Mouse (Mus musculus) kidney, adult 2 months (tissue): ENCODE results near the gene Slc24a2. TPM values are rescaled to one million over a fixed set of nuclear protein-coding genes. Genes with fewer than 3 reads are reported as not detected.

Experiments
- DNase-seq: peaks from one replicate; pipeline ENCODE4 v3.0.0; 2021
- H3K27ac ChIP-seq: fragments of 200-500 bp; 2 replicates; pipeline ENCODE4 v1.5.1; 2012; ENCODE audit warnings: low read depth, low read length, control low read depth, inconsistent platforms; ENCODE audit not compliant: insufficient read depth
- H3K27me3 ChIP-seq: fragments of 200-500 bp; replicated peaks from 2 replicates; pipeline ENCODE4 v1.6.1; 2012; ENCODE audit warnings: mild to moderate bottlenecking, moderate library complexity, low read length, inconsistent platforms; ENCODE audit not compliant: control insufficient read depth, insufficient read depth
- H3K36me3 ChIP-seq: fragments of 200-500 bp; 2 replicates; pipeline ENCODE4 v1.6.1; 2012; ENCODE audit warnings: mild to moderate bottlenecking, moderate library complexity, low read length, inconsistent platforms; ENCODE audit not compliant: control insufficient read depth, insufficient read depth
- H3K4me1 ChIP-seq: fragments of 200-500 bp; 2 replicates; pipeline ENCODE4 v1.6.1; 2011; ENCODE audit warnings: low read length; ENCODE audit not compliant: control insufficient read depth, insufficient read depth
- H3K4me3 ChIP-seq: fragments of 200-500 bp; 2 replicates; pipeline ENCODE4 v1.5.1; 2011; ENCODE audit warnings: mild to moderate bottlenecking, low read depth, low read length, control low read depth; ENCODE audit not compliant: insufficient read depth
- CTCF ChIP-seq: fragments of 200-500 bp; conservative IDR thresholded peaks from 2 replicates; pipeline ENCODE4 v1.5.1; 2011; ENCODE audit warnings: low read depth, mild to moderate bottlenecking, control low read depth, low read length, moderate library complexity, mixed read lengths; ENCODE audit not compliant: insufficient read depth, insufficient read length
- POLR2A ChIP-seq: fragments of 200-500 bp; IDR thresholded peaks from one replicate; pipeline ENCODE4 v1.6.1; 2011; ENCODE audit warnings: low read depth, low read length, control low read depth
- WGBS: fragments of 180-500 bp; shearing (Covaris S2); methylation state at CpG from one replicate; pipeline ENCODE4 v1.1.7; 2018; 5-methylcytosine and 5-hydroxymethylcytosine counted together
- polyA plus RNA-seq: library from polyadenylated mRNA; depleted of rRNA; stranded (reverse); fragments of >200 nt; gene quantifications from 2 replicates; pipeline ENCODE4 v1.2.3, GENCODE M21; 2012

The Slc24a2 gene
- polyA plus RNA-seq, 1 experiment: 0.06 TPM

DNA sequence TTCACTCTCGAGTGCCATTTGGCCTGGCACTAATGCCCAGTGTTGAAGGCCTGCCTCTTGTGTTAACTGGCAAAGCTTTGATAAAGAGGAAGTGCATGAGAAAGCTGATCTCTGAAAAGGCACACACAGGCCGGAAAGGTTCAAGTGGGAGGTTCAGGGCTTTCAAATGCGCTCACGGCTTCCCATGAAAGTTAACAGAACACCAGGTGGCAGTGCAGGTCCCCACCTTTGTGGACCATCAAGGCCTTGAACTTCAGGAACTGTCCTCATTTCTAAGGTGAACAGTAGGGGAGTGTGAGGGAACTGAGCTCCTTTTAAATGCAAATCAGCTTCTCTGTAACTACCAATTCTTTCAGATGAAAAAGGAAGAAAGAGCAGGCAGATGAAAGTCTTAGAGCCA lies 110.5 kb downstream of the Slc24a2 start:
- Histone ChIP-seq H3K36me3 (no peaks in the 10 kb centered on the region), H3K4me1 (no peaks in the 10 kb centered on the region), H3K27me3 (no peaks in the 10 kb centered on the region), H3K27ac (no peak overlapping the region), H3K4me3 (no peak overlapping the region)
- DNase-seq: no peak
- TF ChIP-seq POLR2A: no peak
- no peak for TF ChIP-seq CTCF
- WGBS: 46% methylated on average over 4 of the region's 4 CpGs

DNA sequence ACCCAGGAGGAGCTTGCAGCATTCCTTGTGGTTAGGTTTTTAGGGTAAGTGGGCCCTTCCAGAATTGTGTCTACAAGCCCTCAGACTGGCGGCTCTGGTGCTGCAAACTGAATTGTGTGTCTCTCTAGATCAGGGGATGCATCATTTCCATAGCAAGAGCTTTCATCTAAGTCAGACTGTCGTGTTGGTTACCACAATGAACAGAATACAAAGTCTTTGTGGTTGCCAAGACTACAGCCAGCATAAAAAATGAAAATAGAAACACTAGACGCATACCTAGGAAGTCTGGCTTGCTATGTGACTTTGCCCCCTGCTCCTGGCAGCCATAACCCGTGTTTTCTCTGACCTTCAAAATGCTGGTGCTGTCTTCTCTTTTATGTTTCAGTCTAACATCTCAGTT lies 114.6 kb downstream of the Slc24a2 start:
- H3K4me3 ChIP-seq: no peak overlapping the region
- 35% methylated on average over 4 of the region's 4 CpGs for WGBS
- no peaks in the 10 kb centered on the region for H3K27me3 ChIP-seq
- no peaks in the 10 kb centered on the region for H3K4me1 ChIP-seq
- no peaks in the 10 kb centered on the region for H3K36me3 ChIP-seq
- peak; percentile 2 for DNase-seq
- TF ChIP-seq CTCF (no peak), POLR2A (no peak)
- H3K27ac ChIP-seq: no peak overlapping the region

- no peak overlapping the region for H3K4me3 ChIP-seq
- no peaks in the 10 kb centered on the region for H3K4me1 ChIP-seq
- no peak for TF ChIP-seq CTCF
- TF ChIP-seq POLR2A: no peak
- 81% methylated on average over 8 of the region's 8 CpGs for WGBS
- DNase-seq: no peak
- no peaks in the 10 kb centered on the region for H3K36me3 ChIP-seq
- no peaks in the 10 kb centered on the region for H3K27me3 ChIP-seq
- no peak overlapping the region for H3K27ac ChIP-seq
These were observed 120.8 kb downstream of the Slc24a2 start for GRCm38 (mm10) chr4:87109331-87110059.

- no peaks in the 10 kb centered on the region for H3K27me3 ChIP-seq
- no peaks in the 10 kb centered on the region for H3K36me3 ChIP-seq
- no peak for DNase-seq
- H3K4me3 ChIP-seq: no peak overlapping the region
- no peak overlapping the region for H3K27ac ChIP-seq
- WGBS: 57% methylated on average over 5 of the region's 5 CpGs
- no peaks in the 10 kb centered on the region for H3K4me1 ChIP-seq
- TF ChIP-seq POLR2A (no peak), CTCF (no peak)
These were observed 129.3 kb downstream of the Slc24a2 start for GRCm38 (mm10) chr4:87100936-87101335.

DNA sequence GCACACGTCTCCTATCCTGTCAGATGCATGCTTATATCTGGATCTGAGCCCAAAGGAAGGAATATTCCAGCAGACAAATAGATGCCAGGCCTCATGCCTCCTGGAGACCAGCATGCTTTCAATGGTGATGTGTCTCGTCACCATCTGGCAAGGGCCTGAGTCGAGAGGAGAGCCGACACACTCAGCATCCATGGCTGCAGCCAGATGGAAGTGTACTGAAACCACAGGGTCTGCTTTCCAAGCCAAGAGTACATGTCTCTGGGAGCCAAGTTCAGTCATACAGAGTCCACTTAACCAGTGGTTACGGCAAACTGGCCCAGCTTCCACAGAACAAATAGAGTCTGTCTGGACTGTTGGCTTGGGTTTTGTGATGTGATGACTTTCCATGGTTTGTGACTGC lies 134.1 kb downstream of the Slc24a2 start:
- WGBS: 87% methylated on average over 5 of the region's 5 CpGs
- Histone ChIP-seq H3K27me3 (no peaks in the 10 kb centered on the region), H3K27ac (no peak overlapping the region), H3K36me3 (no peaks in the 10 kb centered on the region), H3K4me3 (no peak overlapping the region), H3K4me1 (no peaks in the 10 kb centered on the region)
- no peak for DNase-seq
- TF ChIP-seq CTCF (no peak), POLR2A (no peak)

DNA sequence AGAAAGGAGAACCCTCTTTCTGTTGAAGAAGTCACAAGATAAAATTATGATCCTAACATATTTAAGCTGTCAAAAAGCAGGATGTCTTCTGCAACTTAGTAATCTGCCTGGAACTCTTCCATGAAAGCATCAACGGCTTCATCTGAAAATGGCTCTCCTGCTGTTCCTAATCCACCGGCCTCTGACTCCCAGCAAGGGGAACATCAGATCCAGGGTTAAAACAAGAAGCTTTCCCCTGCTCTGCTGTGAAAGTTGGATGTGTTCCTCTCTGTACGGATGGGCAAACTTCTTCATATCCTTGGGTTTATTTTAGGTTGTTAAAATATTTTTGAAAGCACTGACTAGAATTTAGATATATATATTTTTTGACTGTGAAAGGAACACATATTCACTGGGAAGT lies 136.7 kb downstream of the Slc24a2 start:
- TF ChIP-seq POLR2A (no peak), CTCF (no peak)
- DNase-seq: no peak
- 84% methylated on average over 3 of the region's 3 CpGs for WGBS
- Histone ChIP-seq H3K27me3 (no peaks in the 10 kb centered on the region), H3K36me3 (no peaks in the 10 kb centered on the region), H3K4me1 (no peaks in the 10 kb centered on the region), H3K4me3 (no peak overlapping the region), H3K27ac (no peak overlapping the region)

GRCm38 (mm10) chr4:87090841-87091240 lies 139.4 kb downstream of the Slc24a2 start:
- H3K27me3 ChIP-seq: no peaks in the 10 kb centered on the region
- no peak overlapping the region for H3K27ac ChIP-seq
- no peak for TF ChIP-seq POLR2A
- no peak for TF ChIP-seq CTCF
- DNase-seq: no peak
- H3K4me3 ChIP-seq: no peak overlapping the region
- H3K36me3 ChIP-seq: no peaks in the 10 kb centered on the region
- no peaks in the 10 kb centered on the region for H3K4me1 ChIP-seq

- WGBS: 64% methylated on average over 6 of the region's 6 CpGs
- no peaks in the 10 kb centered on the region for H3K36me3 ChIP-seq
- DNase-seq: no peak
- no peak overlapping the region for H3K27ac ChIP-seq
- H3K27me3 ChIP-seq: no peaks in the 10 kb centered on the region
- no peaks in the 10 kb centered on the region for H3K4me1 ChIP-seq
- no peak for TF ChIP-seq POLR2A
- no peak for TF ChIP-seq CTCF
- H3K4me3 ChIP-seq: no peak overlapping the region
These were observed 141.6 kb downstream of the Slc24a2 start for GRCm38 (mm10) chr4:87088713-87089112.
